Mouse (Mus musculus) liver, postnatal 0 days (tissue): Measurements from ENCODE around the gene Caskin2. TPM values are rescaled to one million over a fixed set of nuclear protein-coding genes. Genes with fewer than 3 reads are reported as not detected.

Source experiments
- ATAC-seq: fragments of 200-750 bp; cut with Nextera tagmentation; 2 replicates; pipeline ENCODE4 v1.8.0; 2017; ENCODE audit warnings: mild to moderate bottlenecking, moderate library complexity
- DNase-seq: peaks from one replicate; pipeline ENCODE4 v3.0.0-alpha.2; 2016
- H3K27ac ChIP-seq: fragments of 300-500 bp; sonication (generic); 2 replicates; pipeline ENCODE4 v1.5.1; 2014; ENCODE audit warnings: antibody characterized with exemption, moderate library complexity, mild to moderate bottlenecking, low read depth
- H3K27me3 ChIP-seq: fragments of 300-500 bp; sonication (generic); 2 replicates; pipeline ENCODE4 v1.6.1; 2014; ENCODE audit warnings: low read length, control low read depth, mixed read lengths; ENCODE audit not compliant: insufficient read depth
- H3K36me3 ChIP-seq: fragments of 300-500 bp; sonication (generic); replicated peaks from 2 replicates; pipeline ENCODE4 v1.6.1; 2014; ENCODE audit warnings: mild to moderate bottlenecking, control low read depth, low read length, moderate library complexity, mixed read lengths; ENCODE audit not compliant: insufficient read depth
- H3K4me1 ChIP-seq: fragments of 300-500 bp; sonication (generic); 2 replicates; pipeline ENCODE4 v1.6.1; 2014; ENCODE audit warnings: antibody characterized with exemption, mild to moderate bottlenecking, control low read depth; ENCODE audit not compliant: insufficient read depth
- H3K4me2 ChIP-seq: fragments of 300-500 bp; sonication (generic); 2 replicates; pipeline ENCODE4 v1.6.1; 2014; ENCODE audit warnings: low read depth, mild to moderate bottlenecking, low read length, moderate library complexity, mixed read lengths
- H3K4me3 ChIP-seq: fragments of 300-500 bp; sonication (generic); 2 replicates; pipeline ENCODE4 v1.5.1; 2014; ENCODE audit warnings: low read depth, low read length
- H3K9ac ChIP-seq: fragments of 300-500 bp; sonication (generic); replicated peaks from 2 replicates; pipeline ENCODE4 v1.6.1; 2014; ENCODE audit warnings: mild to moderate bottlenecking, moderate library complexity
- H3K9me3 ChIP-seq: fragments of 300-500 bp; sonication (generic); 2 replicates; pipeline ENCODE4 v1.6.1; 2016; ENCODE audit warnings: mild to moderate bottlenecking, control low read depth, low read length, mixed read lengths
- CTCF ChIP-seq: sonication (generic); IDR thresholded peaks from 2 replicates; pipeline ENCODE4 v1.5.1; 2016; ENCODE audit warnings: antibody characterized with exemption, low read depth
- EP300 ChIP-seq: IDR thresholded peaks from 2 replicates; pipeline ENCODE4 v1.6.1; 2016; ENCODE audit warnings: antibody characterized with exemption, low read depth, mild to moderate bottlenecking
- whole genome bisulfite sequencing: fragments of 180-500 bp; shearing (Covaris S2); extraction: QIAGEN DNeasy Blood & Tissue Kit; methylation state at CpG from one replicate; pipeline ENCODE4 v1.1.7; 2014; ENCODE audit not compliant: insufficient replicate concordance; 5-methylcytosine and 5-hydroxymethylcytosine counted together
- polyA plus RNA-seq: library from polyadenylated mRNA; unstranded; fragments of >200 nt; fragmentation: Nextera tagmentation; extraction: Ambion mirVana; gene quantifications from 2 replicates; pipeline ENCODE4 v1.2.1, GENCODE M21; 2015

Gene Caskin2
- polyA plus RNA-seq, 1 experiment from 2014 or later: 3.3 TPM

GRCm38 (mm10) chr11:115845819-115846218 lies 32.4 kb upstream of the Caskin2 start:
- Histone ChIP-seq H3K9ac (no peak overlapping the region), H3K27me3 (no peaks in the 10 kb centered on the region), H3K4me1 (peaks cover 26% of the 10 kb centered on the region), H3K27ac (no peak overlapping the region), H3K4me3 (no peak overlapping the region), H3K4me2 (no peak overlapping the region), H3K36me3 (peaks cover 40% of the 10 kb centered on the region), H3K9me3 (no peaks in the 10 kb centered on the region; the same call in 1 of the 2 replicates)
- 89% methylated on average over 2 of the region's 2 CpGs for WGBS
- no peak for ATAC-seq
- TF ChIP-seq CTCF (peak; percentile 21; the same call in 1 of the 2 replicates), EP300 (no peak)
- no peak for DNase-seq

- no peak for DNase-seq
- Histone ChIP-seq H3K9ac (no peak overlapping the region), H3K36me3 (peaks cover 30% of the 10 kb centered on the region), H3K27me3 (no peaks in the 10 kb centered on the region), H3K4me3 (no peak overlapping the region), H3K9me3 (no peaks in the 10 kb centered on the region; the same call in 1 of the 2 replicates), H3K27ac (0 out of 2 replicates have a peak overlapping the region, but pooled peaks have one; percentile 16), H3K4me1 (peaks cover 26% of the 10 kb centered on the region), H3K4me2 (no peak overlapping the region)
- TF ChIP-seq CTCF (no peak), EP300 (no peak)
- ATAC-seq: no peak
- 72% methylated on average over 8 of the region's 8 CpGs for WGBS
Observed at GRCm38 (mm10) chr11:115844240-115844639, 30.8 kb upstream of the Caskin2 start.

GRCm38 (mm10) chr11:115843891-115844239 lies 30.4 kb upstream of the Caskin2 start:
- no peak for TF ChIP-seq EP300
- TF ChIP-seq CTCF: no peak
- no peak overlapping the region for H3K9ac ChIP-seq
- no peaks in the 10 kb centered on the region for H3K27me3 ChIP-seq
- H3K36me3 ChIP-seq: peaks cover 30% of the 10 kb centered on the region
- DNase-seq: peak; percentile 55
- no peaks in the 10 kb centered on the region; the same call in 1 of the 2 replicates for H3K9me3 ChIP-seq
- 68% methylated on average over 5 of the region's 5 CpGs for WGBS
- peaks cover 29% of the 10 kb centered on the region for H3K4me1 ChIP-seq
- H3K4me3 ChIP-seq: no peak overlapping the region
- peak overlapping the region; percentile 76; the same call in 1 of the 2 replicates for H3K27ac ChIP-seq
- ATAC-seq: peak; percentile 73
- H3K4me2 ChIP-seq: no peak overlapping the region

- Histone ChIP-seq H3K27ac (peak overlapping the region; percentile 76; the same call in 1 of the 2 replicates), H3K36me3 (peaks cover 27% of the 10 kb centered on the region), H3K4me3 (no peak overlapping the region), H3K9ac (no peak overlapping the region), H3K4me2 (no peak overlapping the region), H3K9me3 (no peaks in the 10 kb centered on the region; the same call in 1 of the 2 replicates), H3K27me3 (no peaks in the 10 kb centered on the region), H3K4me1 (peaks cover 32% of the 10 kb centered on the region)
- TF ChIP-seq CTCF: no peak
- TF ChIP-seq EP300: no peak
- ATAC-seq (no peak; the same call in 1 of the 2 replicates), DNase-seq (no peak)
- WGBS: 76% methylated on average over 13 of the region's 14 CpGs
Observed at GRCm38 (mm10) chr11:115843141-115843890, 29.9 kb upstream of the Caskin2 start.

- no peak overlapping the region for H3K4me3 ChIP-seq
- no peaks in the 10 kb centered on the region for H3K27me3 ChIP-seq
- H3K36me3 ChIP-seq: peaks cover 20% of the 10 kb centered on the region
- WGBS: 44% methylated on average over 6 of the region's 6 CpGs
- H3K27ac ChIP-seq: peak overlapping the region; percentile 76
- TF ChIP-seq EP300: 0 out of 2 replicates have a peak, but pooled peaks have one; percentile 24
- no peak for TF ChIP-seq CTCF
- ATAC-seq (peak; percentile 81), DNase-seq (peak; percentile 69)
- peaks cover 32% of the 10 kb centered on the region for H3K4me1 ChIP-seq
- H3K9ac ChIP-seq: peak overlapping the region; percentile 26; the same call in 1 of the 2 replicates
- peak overlapping the region; percentile 1; the same call in 1 of the 2 replicates for H3K4me2 ChIP-seq
- no peaks in the 10 kb centered on the region; the same call in 1 of the 2 replicates for H3K9me3 ChIP-seq
Observed at GRCm38 (mm10) chr11:115841961-115842550, 28.6 kb upstream of the Caskin2 start.

DNA sequence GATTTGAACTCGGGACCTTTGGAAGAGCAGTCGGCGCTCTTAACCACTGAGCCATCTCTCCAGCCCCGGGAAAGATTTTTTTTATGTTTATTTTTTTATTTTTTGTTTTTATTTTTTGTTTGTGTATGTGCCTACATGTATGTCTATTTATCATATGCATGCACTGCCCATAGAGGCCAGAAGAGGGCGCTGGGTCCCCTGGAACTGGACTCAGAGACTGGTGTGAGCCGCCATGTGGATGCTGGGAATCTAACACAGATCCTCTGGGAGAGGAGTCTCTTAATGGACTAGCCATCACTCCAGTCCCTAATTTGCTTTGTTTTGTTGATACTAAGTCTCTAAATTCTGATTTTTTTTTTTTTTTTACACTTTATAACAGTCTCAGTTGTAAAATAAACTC lies 27.6 kb upstream of the Caskin2 start:
- Histone ChIP-seq H3K27ac (peak overlapping the region; percentile 11; the same call in 1 of the 2 replicates), H3K27me3 (no peaks in the 10 kb centered on the region), H3K4me3 (no peak overlapping the region), H3K9ac (no peak overlapping the region), H3K4me2 (no peak overlapping the region), H3K4me1 (peaks cover 32% of the 10 kb centered on the region), H3K9me3 (no peaks in the 10 kb centered on the region; the same call in 1 of the 2 replicates), H3K36me3 (peaks cover 15% of the 10 kb centered on the region)
- no peak for ATAC-seq
- TF ChIP-seq CTCF (peak; percentile 47), EP300 (no peak)
- no peak for DNase-seq
- WGBS: 79% methylated on average over 6 of the region's 6 CpGs
